Mouse (Mus musculus) G1E (cell line): ENCODE measurements at regions not wholly inside any gene's neighbourhood (a gene's known extent, or its start where the extent isn't known, plus 50 kb on each side); places are given as distances from the start of the nearest gene placed in this dataset.

Experiments
- ATAC-seq: 2 replicates; pipeline ENCODE4 v1.8.0; 2016; ENCODE audit warnings: mild to moderate bottlenecking; ENCODE audit not compliant: insufficient number of reproducible peaks, poor library complexity, low FRiP score, severe bottlenecking; ENCODE audit errors: extremely low read depth
- DNase-seq: peaks from one replicate; pipeline ENCODE4 v3.0.0; 2012; ENCODE audit warnings: low spot score
- H3K27me3 ChIP-seq: 2 replicates; pipeline ENCODE4 v1.6.1; 2012; ENCODE audit warnings: mild to moderate bottlenecking, low read length, inconsistent platforms; ENCODE audit not compliant: insufficient read depth
- H3K36me3 ChIP-seq: replicated peaks from 2 replicates; pipeline ENCODE3; 2012; ENCODE audit warnings: mild to moderate bottlenecking, inconsistent platforms
- H3K4me1 ChIP-seq: 2 replicates; pipeline ENCODE4 v1.6.1; 2012; ENCODE audit warnings: low read depth, low read length, inconsistent platforms, mixed read lengths; ENCODE audit not compliant: insufficient read depth
- H3K4me3 ChIP-seq: 2 replicates; pipeline ENCODE4 v1.5.1; 2012; ENCODE audit warnings: low read depth, mild to moderate bottlenecking, inconsistent platforms, low read length, moderate library complexity, mixed read lengths
- H3K9me3 ChIP-seq: replicated peaks from 2 replicates; pipeline ENCODE4 v1.6.1; 2012; ENCODE audit warnings: inconsistent platforms
- CTCF ChIP-seq: IDR thresholded peaks from 2 replicates; pipeline ENCODE4 v1.5.1; 2012; ENCODE audit warnings: low read depth, low read length, inconsistent platforms, mixed read lengths
- GATA1 ChIP-seq: IDR thresholded peaks from 2 replicates; pipeline ENCODE4 v1.6.1; 2012; ENCODE audit warnings: borderline replicate concordance, low read length, inconsistent platforms, mixed read lengths
- GATA2 ChIP-seq: IDR thresholded peaks from 2 replicates; pipeline ENCODE4 v1.6.1; 2012; ENCODE audit warnings: low read depth, low read length, inconsistent platforms, borderline replicate concordance
- POLR2AphosphoS5 ChIP-seq: IDR thresholded peaks from 2 replicates; pipeline ENCODE4 v1.6.1; 2012; ENCODE audit warnings: low read depth, low read length, inconsistent platforms; ENCODE audit not compliant: insufficient replicate concordance
- TAL1 ChIP-seq: conservative IDR thresholded peaks from 2 replicates; pipeline ENCODE4 v1.6.1; 2012; ENCODE audit warnings: low read depth, low read length, inconsistent platforms, mixed read lengths

GRCm38 (mm10) chr4:131538237-131538636 lies 299.9 kb downstream of the Ptpru start:
- Histone ChIP-seq H3K4me1 (no peaks in the 10 kb centered on the region), H3K9me3 (no peaks in the 10 kb centered on the region), H3K4me3 (no peak overlapping the region), H3K27me3 (no peaks in the 10 kb centered on the region), H3K36me3 (no peaks in the 10 kb centered on the region)
- TF ChIP-seq GATA1 = no peak
- no peak for DNase-seq
- ATAC-seq = no peak

- H3K4me1 ChIP-seq = no peaks in the 10 kb centered on the region
- DNase-seq (no peak), ATAC-seq (no peak)
- no peaks in the 10 kb centered on the region for H3K27me3 ChIP-seq
- no peaks in the 10 kb centered on the region for H3K9me3 ChIP-seq
- no peak overlapping the region for H3K4me3 ChIP-seq
- no peaks in the 10 kb centered on the region for H3K36me3 ChIP-seq
- no peak for TF ChIP-seq POLR2AphosphoS5
- TF ChIP-seq CTCF = no peak
- no peak for TF ChIP-seq GATA2
- no peak for TF ChIP-seq TAL1
- no peak for TF ChIP-seq GATA1
Measured at GRCm38 (mm10) chr4:131546422-131547200, 291.5 kb downstream of the Ptpru start.

GRCm38 (mm10) chr4:131549581-131549980 lies 288.5 kb downstream of the Ptpru start:
- DNase-seq (no peak), ATAC-seq (no peak)
- Histone ChIP-seq H3K9me3 (no peaks in the 10 kb centered on the region), H3K4me1 (no peaks in the 10 kb centered on the region), H3K27me3 (peaks cover 4% of the 10 kb centered on the region; the same call in 1 of the 2 replicates), H3K4me3 (no peak overlapping the region), H3K36me3 (no peaks in the 10 kb centered on the region)
- TF ChIP-seq CTCF (no peak), TAL1 (no peak), GATA1 (no peak), GATA2 (no peak), POLR2AphosphoS5 (no peak)

GRCm38 (mm10) chr4:131558513-131558912 lies 279.6 kb downstream of the Ptpru start:
- TF ChIP-seq TAL1 = no peak
- no peak for TF ChIP-seq POLR2AphosphoS5
- no peak for TF ChIP-seq GATA2
- TF ChIP-seq CTCF = no peak
- no peak for TF ChIP-seq GATA1
- no peaks in the 10 kb centered on the region for H3K4me1 ChIP-seq
- H3K9me3 ChIP-seq = no peaks in the 10 kb centered on the region
- H3K27me3 ChIP-seq = peaks cover 4% of the 10 kb centered on the region; the same call in 1 of the 2 replicates
- ATAC-seq = no peak
- no peak overlapping the region for H3K4me3 ChIP-seq
- no peaks in the 10 kb centered on the region for H3K36me3 ChIP-seq
- no peak for DNase-seq

GRCm38 (mm10) chr4:131563851-131564250 lies 274.2 kb downstream of the Ptpru start:
- no peak for DNase-seq
- no peak overlapping the region for H3K4me3 ChIP-seq
- TF ChIP-seq TAL1 (no peak), GATA2 (no peak), CTCF (no peak), GATA1 (no peak)
- H3K4me1 ChIP-seq = no peaks in the 10 kb centered on the region
- no peaks in the 10 kb centered on the region for H3K36me3 ChIP-seq
- H3K27me3 ChIP-seq = peaks cover 9% of the 10 kb centered on the region; the same call in 1 of the 2 replicates
- no peak for ATAC-seq
- no peaks in the 10 kb centered on the region for H3K9me3 ChIP-seq

GRCm38 (mm10) chr4:131565203-131565602 lies 272.9 kb downstream of the Ptpru start:
- Histone ChIP-seq H3K27me3 (peaks cover 13% of the 10 kb centered on the region), H3K9me3 (no peaks in the 10 kb centered on the region), H3K4me1 (no peaks in the 10 kb centered on the region), H3K4me3 (no peak overlapping the region), H3K36me3 (no peaks in the 10 kb centered on the region)
- DNase-seq (no peak), ATAC-seq (no peak)
- TF ChIP-seq CTCF (no peak), GATA1 (no peak), GATA2 (no peak), TAL1 (no peak), POLR2AphosphoS5 (no peak)
